Mouse (Mus musculus): ENCODE measurements around the gene Kcnn3.

DNA sequence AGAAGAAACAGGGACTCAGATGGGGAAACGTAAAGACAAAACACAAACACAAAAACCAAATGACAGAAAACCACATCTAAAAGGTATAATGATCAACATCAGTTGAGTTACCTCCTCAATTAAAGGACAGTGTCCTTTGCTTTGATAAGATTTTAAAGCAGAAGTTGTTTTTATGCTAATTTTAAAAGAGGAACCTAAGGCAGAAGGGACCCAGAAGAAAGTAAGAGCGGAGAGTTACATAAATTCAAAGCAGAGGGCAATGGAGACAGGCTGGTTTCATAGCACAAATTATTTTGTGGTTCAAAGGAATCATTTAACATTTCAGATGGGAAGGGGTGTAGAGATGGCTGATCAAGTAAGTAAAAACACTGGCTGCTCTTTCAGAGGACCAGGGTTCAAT, 97.4 kb downstream of the Kcnn3 start:
- no peak for TF ChIP-seq CTCF (conservative IDR thresholded peaks at IDR 0.05; ENCODE audit: insufficient read depth, insufficient read length, low read depth, low read length)
- no peak for TF ChIP-seq POLR2A (IDR thresholded peaks at IDR 0.05; ENCODE audit: low read depth, low read length)

All from kidney, adult 2 months (tissue).